Mouse (Mus musculus) hindbrain, postnatal 0 days (tissue): ENCODE data around the gene Cyth4. TPM values are rescaled to one million over a fixed set of nuclear protein-coding genes. Genes with fewer than 3 reads are reported as not detected.

Experiments
- ATAC-seq: fragments of 200-750 bp; cut with Nextera tagmentation; 2 replicates; pipeline ENCODE4 v1.8.0; 2017; ENCODE audit warnings: mild to moderate bottlenecking, moderate TSS enrichment, moderate library complexity
- DNase-seq: peaks from one replicate; pipeline ENCODE4 v3.0.0-alpha.2; 2015; ENCODE audit warnings: low spot score
- H3K27ac ChIP-seq: fragments of 300-500 bp; sonication (generic); 2 replicates; pipeline ENCODE4 v1.5.1; 2014; ENCODE audit warnings: mild to moderate bottlenecking
- H3K27me3 ChIP-seq: fragments of 300-500 bp; sonication (generic); 2 replicates; pipeline ENCODE4 v1.6.1; 2014; ENCODE audit warnings: low read length, mixed read lengths; ENCODE audit not compliant: insufficient read depth
- H3K36me3 ChIP-seq: fragments of 300-500 bp; sonication (generic); 2 replicates; pipeline ENCODE4 v1.6.1; 2014; ENCODE audit warnings: low read length, mixed read lengths; ENCODE audit not compliant: insufficient read depth
- H3K4me1 ChIP-seq: fragments of 300-500 bp; sonication (generic); 2 replicates; pipeline ENCODE4 v1.6.1; 2014; ENCODE audit warnings: antibody characterized with exemption, low read length, mixed read lengths; ENCODE audit not compliant: insufficient read depth
- H3K4me2 ChIP-seq: fragments of 300-500 bp; sonication (generic); 2 replicates; pipeline ENCODE4 v1.6.1; 2014; ENCODE audit warnings: low read depth, mild to moderate bottlenecking, low read length, moderate library complexity, mixed read lengths
- H3K4me3 ChIP-seq: fragments of 300-500 bp; sonication (generic); 2 replicates; pipeline ENCODE4 v1.5.1; 2014; ENCODE audit warnings: low read length
- H3K9ac ChIP-seq: fragments of 300-500 bp; sonication (generic); replicated peaks from 2 replicates; pipeline ENCODE4 v1.6.1; 2014; ENCODE audit warnings: mild to moderate bottlenecking, low read length, moderate library complexity, mixed read lengths
- H3K9me3 ChIP-seq: fragments of 300-500 bp; sonication (generic); 2 replicates; pipeline ENCODE4 v1.6.1; 2016; ENCODE audit warnings: low read length, mixed read lengths
- CTCF ChIP-seq: IDR thresholded peaks from 2 replicates; pipeline ENCODE4 v1.5.1; 2016; ENCODE audit warnings: antibody characterized with exemption, control low read depth, low read depth
- WGBS: fragments of 180-500 bp; shearing (Covaris S2); extraction: QIAGEN DNeasy Blood & Tissue Kit; methylation state at CpG from one replicate; pipeline ENCODE4 v1.1.7; 2014; 5-methylcytosine and 5-hydroxymethylcytosine counted together
- polyA plus RNA-seq: library from polyadenylated mRNA; unstranded; fragments of >200 nt; fragmentation: Nextera tagmentation; extraction: Ambion mirVana; gene quantifications from 2 replicates; pipeline ENCODE4 v1.2.1, GENCODE M21; 2015
- total RNA-seq: library from RNA; depleted of rRNA; stranded (reverse); fragments of >200 nt; gene quantifications from 2 replicates; pipeline ENCODE4 v1.2.3, GENCODE M21; 2014; rRNA removed

Gene Cyth4
- total RNA-seq (6.4 and 6.8 TPM in 2 replicates), polyA plus RNA-seq (5.7 and 7.2 TPM in 2 replicates)

DNA sequence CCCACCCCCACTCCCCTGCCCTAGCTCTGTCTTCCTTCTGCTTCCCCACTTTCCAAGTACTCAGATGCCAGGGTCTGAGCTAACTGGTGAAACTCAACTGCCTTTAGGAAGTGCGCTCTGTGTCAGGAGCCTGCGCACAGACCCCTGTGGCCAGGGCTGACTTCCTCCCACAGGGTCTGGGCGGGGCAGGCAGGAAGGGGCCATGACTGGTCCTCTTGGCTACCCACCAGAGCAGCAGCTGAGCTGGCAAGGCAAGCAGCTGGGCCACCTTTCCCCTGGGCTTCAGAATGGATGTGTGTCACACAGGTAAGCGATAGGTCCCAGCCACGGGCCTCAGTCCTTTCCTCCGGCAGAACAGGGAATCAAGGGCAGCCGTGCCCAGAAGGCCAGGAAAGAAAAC is at the start of gene Cyth4:
Gene Cyth4, plus strand, starts transcription at position 134 of the 400 bp plus-strand sequence.
- Histone ChIP-seq H3K4me1 (no peaks in the 10 kb centered on the region), H3K27ac (no peak within 1 kb of the TSS), H3K4me3 (no peak within 1 kb of the TSS), H3K27me3 (no peaks in the 10 kb centered on the region), H3K9me3 (no peaks in the 10 kb centered on the region), H3K4me2 (no peak within 1 kb of the TSS), H3K36me3 (no peaks in the 10 kb centered on the region), H3K9ac (no peak within 1 kb of the TSS)
- no peak for DNase-seq
- no peak for TF ChIP-seq CTCF
- ATAC-seq = no peak
- 76% methylated on average over 7 of the region's 7 CpGs for whole genome bisulfite sequencing

DNA sequence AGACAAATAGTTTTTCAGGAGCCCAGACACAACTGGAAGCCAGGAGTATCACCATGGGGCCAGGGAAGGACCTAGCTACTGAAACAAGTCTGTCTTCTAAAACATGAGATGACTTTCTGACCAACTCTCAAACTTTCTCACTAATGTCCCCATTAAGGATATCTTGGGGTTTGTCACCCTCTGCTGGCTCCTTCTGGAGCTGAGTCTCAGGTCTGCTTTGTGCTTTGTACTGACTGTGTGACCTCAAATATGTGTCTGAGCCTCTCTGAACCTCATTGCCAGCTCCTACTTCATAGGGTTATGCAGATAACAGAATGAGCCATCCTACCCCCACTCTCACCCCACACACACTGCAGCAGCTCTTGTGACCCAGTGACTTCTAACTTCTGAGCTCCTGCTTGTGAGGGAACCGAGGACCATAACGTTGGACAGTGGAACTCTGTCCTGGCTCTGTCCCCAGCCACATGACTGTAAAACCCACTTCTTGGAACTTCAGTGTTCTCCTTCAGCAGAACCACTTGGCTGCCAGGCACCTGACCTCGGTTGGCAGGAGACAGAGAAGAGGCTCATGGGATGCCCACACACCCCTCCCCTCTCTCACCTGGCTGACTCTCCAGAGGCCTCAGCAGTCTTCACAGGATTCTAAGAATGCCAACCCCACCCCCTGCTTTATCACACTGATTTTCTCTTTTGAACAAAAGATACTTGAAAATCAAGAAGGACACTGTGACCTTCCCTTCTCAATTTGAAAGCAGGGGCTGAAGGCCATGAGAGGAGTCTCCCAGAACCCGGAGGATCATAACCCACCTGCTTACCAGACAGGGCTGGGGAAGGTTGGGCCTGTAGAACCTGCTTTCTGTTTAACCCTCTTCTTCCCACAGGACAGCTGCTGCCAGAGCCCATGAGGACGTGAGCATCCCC is 49.2 kb upstream of the Cyth4 start:
- peak; percentile 56 for TF ChIP-seq CTCF
- no peak for ATAC-seq
- H3K36me3 ChIP-seq = no peaks in the 10 kb centered on the region
- H3K4me3 ChIP-seq = no peak overlapping the region
- H3K9me3 ChIP-seq = peaks cover 6% of the 10 kb centered on the region; the same call in 1 of the 2 replicates
- H3K27ac ChIP-seq = no peak overlapping the region; the same call in 1 of the 2 replicates
- no peaks in the 10 kb centered on the region for H3K27me3 ChIP-seq
- H3K4me1 ChIP-seq = peaks cover 15% of the 10 kb centered on the region
- WGBS = 39% methylated on average over 5 of the region's 5 CpGs
- H3K9ac ChIP-seq = no peak overlapping the region
- no peak overlapping the region for H3K4me2 ChIP-seq
- peak; percentile 40 for DNase-seq

DNA sequence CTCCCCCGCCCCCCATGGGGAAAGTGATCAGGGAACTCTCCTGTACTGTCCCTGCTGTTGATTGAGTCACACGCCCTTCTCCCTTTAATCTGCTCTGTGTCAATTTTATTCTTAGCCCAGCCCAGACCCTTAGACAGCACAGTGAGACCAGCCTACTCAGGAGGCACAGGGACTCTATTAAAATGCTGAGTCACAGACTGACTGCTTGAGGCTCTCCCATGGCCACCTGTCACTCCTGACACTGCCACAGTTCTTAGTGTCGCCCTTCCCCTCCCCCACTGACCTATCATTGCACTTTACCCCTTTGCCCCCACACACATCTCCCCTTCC is 48.5 kb upstream of the Cyth4 start:
- no peak for ATAC-seq
- Histone ChIP-seq H3K9ac (no peak overlapping the region), H3K36me3 (no peaks in the 10 kb centered on the region), H3K4me3 (no peak overlapping the region), H3K4me2 (no peak overlapping the region), H3K27me3 (no peaks in the 10 kb centered on the region), H3K9me3 (peaks cover 6% of the 10 kb centered on the region; the same call in 1 of the 2 replicates), H3K27ac (no peak overlapping the region; the same call in 1 of the 2 replicates), H3K4me1 (peaks cover 15% of the 10 kb centered on the region)
- TF ChIP-seq CTCF = no peak
- 32% methylated on average over 3 of the region's 3 CpGs for WGBS
- DNase-seq = no peak

DNA sequence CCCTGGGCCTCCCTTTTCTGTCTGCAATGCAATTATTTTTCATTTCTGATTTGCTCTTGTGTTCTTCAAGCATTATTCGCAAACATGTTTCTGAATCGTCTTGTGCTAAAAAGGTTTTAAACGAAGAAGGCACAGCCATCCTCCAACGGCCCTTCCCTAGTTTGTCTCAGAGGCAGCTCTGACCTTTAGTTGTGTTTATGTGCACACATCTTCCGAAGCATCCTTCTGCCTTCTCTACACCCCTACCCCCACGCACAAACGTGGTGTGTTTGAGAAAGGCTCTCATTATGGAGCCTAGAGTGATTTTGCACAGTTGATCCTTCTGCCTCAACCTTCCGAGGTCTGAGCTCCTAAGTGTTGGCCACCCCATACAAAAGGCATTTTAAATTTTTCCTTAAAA is 48.1 kb upstream of the Cyth4 start:
- Histone ChIP-seq H3K9ac (no peak overlapping the region), H3K9me3 (peaks cover 6% of the 10 kb centered on the region; the same call in 1 of the 2 replicates), H3K4me3 (no peak overlapping the region), H3K4me1 (peaks cover 15% of the 10 kb centered on the region), H3K36me3 (no peaks in the 10 kb centered on the region), H3K27me3 (no peaks in the 10 kb centered on the region), H3K4me2 (no peak overlapping the region), H3K27ac (no peak overlapping the region)
- DNase-seq (no peak), ATAC-seq (no peak)
- no peak for TF ChIP-seq CTCF
- WGBS = 69% methylated on average over 8 of the region's 8 CpGs

DNA sequence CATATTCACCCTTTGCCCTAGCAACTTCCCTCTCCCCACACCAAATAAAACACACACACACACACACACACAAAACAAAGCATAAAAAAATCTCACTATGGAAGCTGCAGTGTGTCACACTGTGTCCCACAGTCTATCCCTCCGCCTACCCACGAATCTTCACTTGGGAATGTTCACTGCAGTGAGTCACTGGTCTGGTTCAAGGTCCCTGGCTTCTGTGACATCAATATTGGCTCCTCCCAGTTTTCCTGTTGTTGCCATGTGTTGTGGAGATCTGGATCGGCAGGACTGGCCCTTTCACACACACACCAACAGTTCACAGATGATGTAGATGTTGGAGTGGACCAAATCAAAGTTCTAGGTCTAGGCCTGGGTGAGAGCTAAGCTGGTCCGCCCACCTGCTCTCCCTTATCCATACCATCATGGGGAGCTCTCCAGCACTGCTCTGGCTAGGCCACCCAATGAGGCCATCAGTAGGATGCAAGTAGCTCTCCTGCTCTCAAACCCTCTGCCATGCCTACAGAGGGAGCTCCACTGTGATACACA is 47.6 kb upstream of the Cyth4 start:
- Histone ChIP-seq H3K9me3 (peaks cover 6% of the 10 kb centered on the region; the same call in 1 of the 2 replicates), H3K27ac (no peak overlapping the region), H3K4me3 (no peak overlapping the region), H3K4me1 (peaks cover 15% of the 10 kb centered on the region), H3K4me2 (no peak overlapping the region), H3K27me3 (no peaks in the 10 kb centered on the region), H3K36me3 (no peaks in the 10 kb centered on the region), H3K9ac (no peak overlapping the region)
- ATAC-seq = no peak
- no peak for TF ChIP-seq CTCF
- DNase-seq = no peak
- 75% methylated on average over 4 of the region's 4 CpGs for WGBS

DNA sequence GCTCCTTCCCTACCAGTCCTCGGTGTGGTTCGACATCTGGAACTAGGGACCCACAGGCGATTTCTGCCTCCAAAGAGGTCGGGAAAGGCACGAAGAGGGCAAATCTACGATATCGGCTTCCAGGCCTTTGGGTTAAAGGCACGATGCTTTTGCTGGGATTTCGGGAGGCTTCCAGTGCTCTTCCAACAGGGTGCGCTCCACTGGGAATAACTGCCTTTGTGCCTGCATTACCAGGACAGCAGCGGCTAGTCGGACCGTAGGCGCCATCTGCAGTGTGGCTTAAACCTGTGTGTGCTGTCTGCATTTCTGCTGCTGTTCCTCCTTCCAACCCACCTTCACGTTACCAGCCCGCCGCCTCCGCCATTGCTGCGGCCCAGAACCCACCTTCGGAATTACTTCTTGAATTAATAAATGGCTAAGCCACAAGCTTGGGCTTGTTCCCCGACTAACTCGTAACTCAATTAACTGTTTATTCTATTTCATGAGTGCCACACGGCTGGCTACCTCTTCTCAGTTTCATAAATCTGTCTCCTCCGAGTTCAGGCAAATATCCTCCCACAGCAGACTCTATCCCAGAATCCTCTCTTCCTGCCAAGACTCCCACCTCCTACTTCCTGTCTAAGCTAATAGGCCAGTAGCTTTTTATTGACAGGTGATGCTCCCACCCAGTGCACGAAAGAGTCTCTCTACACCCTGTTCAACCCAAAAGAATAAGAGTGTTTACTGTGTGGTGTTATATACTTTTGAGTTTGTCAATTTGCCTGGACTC is 42.1 kb upstream of the Cyth4 start:
- peak; percentile 12; the same call in 1 of the 2 replicates for TF ChIP-seq CTCF
- peaks cover 6% of the 10 kb centered on the region; the same call in 1 of the 2 replicates for H3K9me3 ChIP-seq
- ATAC-seq = no peak
- peak; percentile 24 for DNase-seq
- no peaks in the 10 kb centered on the region for H3K36me3 ChIP-seq
- H3K27me3 ChIP-seq = no peaks in the 10 kb centered on the region
- H3K4me1 ChIP-seq = no peaks in the 10 kb centered on the region
- 71% methylated on average over 25 of the region's 25 CpGs for WGBS
- H3K9ac ChIP-seq = no peak overlapping the region
- H3K4me2 ChIP-seq = no peak overlapping the region
- H3K27ac ChIP-seq = no peak overlapping the region
- no peak overlapping the region for H3K4me3 ChIP-seq
